8 mouse cellular contexts compared by ENCODE assay signal in genomic region chr8:74980711-74981062, GRCm38 (mm10). TPM values are rescaled to one million over a fixed set of nuclear protein-coding genes. Genes with fewer than 3 reads are reported as not detected.
DNase-seq lines count a peak whose midpoint lies in the region; ATAC-seq and TF ChIP-seq lines count a peak whose summit lies in the region.

No protein-coding gene starts in this region.

- no peak overlapping the region for H3K4me2 ChIP-seq in liver, embryonic 14.5 days (ENCODE audit: low read depth)

- TF ChIP-seq EP300 in liver, embryonic 14.5 days (IDR thresholded peaks at IDR 0.05; ENCODE audit: low read depth), result no peak

- H3K36me3 ChIP-seq in liver, embryonic 14.5 days (replicated peaks; ENCODE audit: control insufficient read depth, insufficient read depth, low read depth), result no peaks in the 10 kb centered on the region

- peaks cover 0 to 4% of the 10 kb centered on the region in 2 experiments; a peak in 2 of 4 replicates for H3K4me1 ChIP-seq in liver, embryonic 14.5 days (replicated peaks; ENCODE audit: control insufficient read depth in 2 of 2, insufficient read depth in 2 of 2, low read length in 1 of 2)

- under 1% methylated on average over 5 of the region's 5 CpGs for WGBS in liver, embryonic 14.5 days (ENCODE audit: insufficient replicate concordance)

- H3K9me3 ChIP-seq in liver, embryonic 14.5 days (ENCODE audit: control insufficient read depth, low read length), result no peaks in the 10 kb centered on the region

- H3K27ac ChIP-seq in liver, embryonic 14.5 days, result no peak overlapping the region

- ATAC-seq in frontal cortex, adult (ENCODE audit: low TSS enrichment), result peak; percentile 92
- no peak for ATAC-seq in liver, embryonic 14.5 days (ENCODE audit: insufficient read depth)
- peak; percentile 71; the same call in 1 of the 2 replicates for ATAC-seq in neutrophil, adult 5-6 weeks (ENCODE audit: extremely low read depth, insufficient number of reproducible peaks, low FRiP score, poor library complexity, severe bottlenecking)

- no peak overlapping the region for H3K4me3 ChIP-seq in liver, embryonic 14.5 days (ENCODE audit: insufficient read depth in 1 of 2, low read depth in 2 of 2, low read length in 2 of 2)

- no peak overlapping the region for H3K9ac ChIP-seq in liver, embryonic 14.5 days (replicated peaks)

- H3K27me3 ChIP-seq in liver, embryonic 14.5 days (ENCODE audit: control insufficient read depth, insufficient read depth, low read length), result no peaks in the 10 kb centered on the region

- TF ChIP-seq CTCF in liver, embryonic 14.5 days (IDR thresholded peaks at IDR 0.05; ENCODE audit: low read depth), result peak; percentile 86

- DNase-seq in urinary bladder, postnatal 14 days (ENCODE audit: low spot score), result peak; percentile 44
- DNase-seq in urinary bladder, postnatal 10 days (ENCODE audit: low spot score), result no peak
- DNase-seq in c-Kit-positive CD71-positive TER-119-positive erythroid progenitor cells, embryonic 14.5 days (ENCODE audit: low spot score), result peak; percentile 38
- peak; percentile 82 for DNase-seq in kidney, postnatal 10 days
- peak in 2 of 3 experiments; percentile 19 to 31 for DNase-seq in liver, embryonic 14.5 days (ENCODE audit: low read depth in 3 of 3, low spot score in 3 of 3)
- DNase-seq in thymus, postnatal 14 days, result peak; percentile 58

RNA-seq across cellular contexts. Expression of gene Hmgxb4, which starts 12.5 kb away (rescaled TPM):
- 10.4 and 13.2 TPM in 2 replicates for polyA plus RNA-seq in liver, embryonic 14.5 days (2012; rRNA removed)
- polyA plus RNA-seq in liver, embryonic 14.5 days (2014; fragmentation: Nextera tagmentation; extraction: Ambion mirVana), result 10.3 and 14.5 TPM in 2 replicates
- 41.5 and 60.6 TPM in 2 replicates for total RNA-seq in neutrophil, adult 5-6 weeks (2017)

RNA-seq across cellular contexts. Expression of gene Tom1, which starts 52.8 kb away (rescaled TPM):
- 5.9 and 6.1 TPM in 2 replicates for polyA plus RNA-seq in liver, embryonic 14.5 days (2012; rRNA removed)
- polyA plus RNA-seq in liver, embryonic 14.5 days (2014; fragmentation: Nextera tagmentation; extraction: Ambion mirVana), result 9.2 and 9.6 TPM in 2 replicates
- total RNA-seq in neutrophil, adult 5-6 weeks (2017), result 10.3 and 11.6 TPM in 2 replicates
